Mouse (Mus musculus): ENCODE results near the gene Scn3a. TPM values are rescaled to one million over a fixed set of nuclear protein-coding genes. Genes with fewer than 3 reads are reported as not detected.

Gene Scn3a
- total RNA-seq, 2 experiments from 2014 or later, result 0.13 to 0.27 TPM

DNA sequence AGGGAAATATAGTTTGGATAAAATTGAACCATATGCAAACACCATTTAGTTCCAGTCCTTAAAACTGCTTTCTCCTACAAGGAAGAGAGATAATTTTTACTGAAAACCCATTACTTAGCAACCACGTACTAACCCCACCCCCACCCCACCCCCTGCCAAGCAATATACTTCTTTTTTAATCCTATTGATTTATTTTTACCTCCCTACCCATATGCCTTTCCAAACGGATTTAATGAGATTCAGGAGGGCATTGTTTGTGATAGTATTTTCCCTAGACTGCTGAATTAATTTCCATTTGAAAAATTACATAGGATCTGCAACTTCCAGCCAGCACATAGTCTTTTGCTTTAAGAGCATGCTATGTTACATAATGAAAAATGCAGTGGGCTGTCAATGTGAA is 152.1 kb downstream of the Scn3a start:
- intact Hi-C loops (cut with DNase I), result no loop called here
- no peak for DNase-seq

- no peak for DNase-seq
- intact Hi-C loops (cut with DNase I), result no loop called here
Observed at GRCm38 (mm10) chr2:65414806-65415281, 152.6 kb downstream of the Scn3a start.

DNA sequence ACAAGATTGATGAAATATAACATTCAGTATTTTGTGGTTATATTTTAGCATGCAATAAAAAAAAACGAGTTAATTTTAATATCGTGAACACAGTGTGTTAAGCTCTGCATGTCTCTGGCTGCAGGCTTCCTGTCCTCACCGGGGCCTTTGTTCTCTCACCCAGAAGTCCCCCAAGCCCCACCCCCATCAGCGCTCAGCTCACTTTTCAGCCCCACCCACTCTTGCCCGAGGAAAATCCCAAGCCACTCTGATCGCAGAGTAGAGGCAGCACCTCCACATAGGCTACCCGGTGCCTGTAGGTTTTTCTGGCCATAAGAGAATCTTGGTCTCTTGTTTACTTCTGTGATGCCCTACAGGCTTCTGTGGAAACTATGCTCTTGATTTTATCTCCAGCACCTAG is 153.2 kb downstream of the Scn3a start:
- intact Hi-C loops (cut with DNase I), result no loop called here
- DNase-seq, result peak in 1 of 2 experiments; percentile 13

DNA sequence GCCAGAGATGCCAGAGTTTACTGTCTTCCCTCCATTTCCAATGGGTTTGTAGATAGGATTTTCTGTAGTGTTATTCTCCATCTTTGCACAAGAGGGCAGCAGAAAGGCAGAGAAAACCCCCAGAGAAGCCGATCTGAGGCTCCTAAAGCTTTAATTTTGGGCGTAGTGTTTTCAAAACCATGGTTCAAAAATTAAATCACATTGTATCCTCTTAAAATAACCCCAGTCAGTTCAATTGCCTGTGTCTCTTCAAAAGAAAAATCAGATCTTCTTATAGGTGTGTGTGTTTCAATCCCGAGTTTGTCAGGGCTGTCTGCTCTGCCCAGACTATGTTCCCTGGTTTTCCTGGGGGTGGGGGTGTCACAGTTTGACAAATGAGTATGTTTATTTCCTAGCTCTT is 153.7 kb downstream of the Scn3a start:
- intact Hi-C loops (cut with DNase I), result no loop called here
- DNase-seq, result no peak

Other genes starting within 250 kb of the Scn3a start
- 1 to 10 TPM in 1 of 2 experiments, under 1 TPM in 1; 0.92 to 1.2 TPM for gene Slc38a11, start 203.6 kb downstream of the Scn3a start, total RNA-seq (2021)
- under 1 TPM; 0.35 to 0.54 TPM for gene Scn2a, start 53.1 kb upstream of the Scn3a start, total RNA-seq (2021)

Measured in gastrocnemius, postnatal 36 days (tissue).